Mouse (Mus musculus): Measurements from ENCODE around the gene Nptxr.

The Nptxr gene

GRCm38 (mm10) chr15:79753420-79753752 lies 51.2 kb downstream of the Nptxr start:
- no peak for DNase-seq (ENCODE audit: low read depth, low spot score)

- peak; percentile 76 for DNase-seq (ENCODE audit: low read depth, low spot score)
These were observed 51.7 kb downstream of the Nptxr start for GRCm38 (mm10) chr15:79752742-79753419.

DNA sequence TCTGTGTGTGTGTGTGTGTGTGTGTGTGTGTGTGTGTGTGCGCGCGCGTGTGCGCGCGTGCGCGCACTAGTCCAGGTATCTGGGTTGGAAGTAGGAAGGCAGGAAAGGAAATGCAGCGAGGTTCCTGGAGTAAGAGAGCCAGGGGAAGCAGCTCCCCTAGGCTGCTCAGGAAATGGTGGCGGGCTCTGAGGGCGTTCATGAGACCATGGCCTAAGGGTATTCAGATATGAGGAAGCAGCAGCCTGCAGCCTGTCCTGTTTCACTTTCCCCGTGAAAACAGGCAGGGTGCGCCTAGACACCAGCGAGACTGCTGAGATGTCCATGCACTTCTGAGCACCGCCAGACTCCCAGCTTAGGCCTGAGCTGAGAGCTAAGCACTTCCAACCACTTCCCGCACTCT lies 52.8 kb downstream of the Nptxr start:
- peak; percentile 53 for DNase-seq (ENCODE audit: low read depth, low spot score)

DNA sequence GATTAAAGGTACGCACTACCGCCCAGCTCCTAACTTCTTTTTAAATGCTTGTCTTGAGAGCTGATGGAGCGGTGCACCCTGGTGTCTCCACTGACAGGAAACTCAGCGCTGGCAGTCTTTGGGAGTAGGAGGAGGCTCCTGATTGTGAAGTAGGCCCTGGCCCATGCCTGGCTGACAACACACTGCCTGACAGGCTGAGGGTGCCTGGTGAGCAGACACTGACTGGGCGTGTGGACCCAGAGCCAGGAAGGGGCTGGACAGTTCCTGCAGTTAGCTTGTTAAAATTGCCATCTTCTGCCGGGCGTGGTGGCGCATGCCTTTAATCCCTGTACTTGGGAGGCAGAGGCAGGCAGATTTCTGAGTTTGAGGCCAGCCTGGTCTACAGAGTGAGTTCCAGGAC lies 54.3 kb downstream of the Nptxr start:
- no peak for DNase-seq (ENCODE audit: low read depth, low spot score)

DNA sequence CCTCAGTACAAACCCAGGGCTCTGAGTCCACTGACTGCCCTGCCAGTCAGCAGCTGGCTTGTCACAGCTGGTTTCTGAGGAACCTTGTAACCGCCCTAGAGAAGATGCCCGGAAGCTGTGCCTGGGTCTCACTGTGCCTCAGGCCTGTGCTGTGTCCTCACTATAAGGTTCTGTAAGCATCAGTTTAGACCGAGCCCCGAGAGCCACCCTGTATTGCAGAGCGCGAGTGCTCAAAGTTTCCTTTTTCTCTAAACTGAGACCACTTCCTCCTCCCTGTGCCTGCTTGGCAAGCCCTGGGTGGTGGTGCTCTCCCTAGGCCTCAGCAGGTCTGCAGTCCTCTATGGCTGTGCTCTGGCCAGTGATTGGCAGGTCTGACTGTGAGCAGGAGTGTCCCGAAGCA lies 55.4 kb downstream of the Nptxr start:
- DNase-seq (ENCODE audit: low read depth, low spot score): no peak

DNA sequence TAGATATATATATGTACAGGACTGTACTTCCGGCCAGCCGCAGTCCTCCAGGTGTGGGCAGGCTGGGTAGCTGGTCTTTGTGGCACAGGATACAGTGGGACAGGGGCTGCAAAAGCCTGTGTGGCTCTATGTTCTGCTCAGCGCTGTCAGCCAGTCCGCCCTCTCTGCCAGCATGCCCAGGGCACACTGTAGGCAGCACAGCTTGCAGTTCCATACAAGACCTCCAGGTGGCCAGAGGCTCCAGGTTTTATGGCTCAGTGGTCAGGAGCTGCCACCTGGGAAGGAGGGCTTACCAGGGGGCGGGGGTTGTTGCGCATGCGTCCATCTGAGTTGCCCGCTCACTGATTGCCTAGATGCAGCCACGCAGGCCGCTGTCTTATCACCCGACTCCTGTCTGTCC lies 56.6 kb downstream of the Nptxr start:
- peak; percentile 97 for DNase-seq (ENCODE audit: low read depth, low spot score)

DNA sequence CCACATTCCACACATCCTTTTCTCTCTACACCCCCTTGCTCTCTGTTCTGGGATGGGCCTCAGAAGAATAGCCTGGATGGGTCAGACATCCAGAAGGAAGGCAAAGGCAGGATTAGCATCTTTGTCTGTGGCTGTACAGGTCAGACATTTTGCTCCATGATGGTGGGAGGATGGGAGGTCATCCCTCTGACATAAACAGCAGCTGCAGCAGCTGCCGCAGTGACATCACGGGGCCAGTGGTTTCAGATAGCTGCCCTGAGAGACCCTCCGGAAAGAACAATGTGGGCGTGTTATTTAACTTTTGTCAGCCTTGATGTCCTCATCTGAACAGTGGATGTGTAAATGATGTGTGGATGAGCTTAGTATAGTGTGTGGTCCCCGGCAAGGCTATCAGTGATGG lies 58.7 kb downstream of the Nptxr start:
- DNase-seq (ENCODE audit: low read depth, low spot score): peak; percentile 45

- peak; percentile 79 for DNase-seq (ENCODE audit: low read depth, low spot score)
These were observed 59.3 kb downstream of the Nptxr start for GRCm38 (mm10) chr15:79745312-79745711.

GRCm38 (mm10) chr15:79744742-79745141 lies 59.8 kb downstream of the Nptxr start:
- peak; percentile 67 for DNase-seq (ENCODE audit: low read depth, low spot score)

DNA sequence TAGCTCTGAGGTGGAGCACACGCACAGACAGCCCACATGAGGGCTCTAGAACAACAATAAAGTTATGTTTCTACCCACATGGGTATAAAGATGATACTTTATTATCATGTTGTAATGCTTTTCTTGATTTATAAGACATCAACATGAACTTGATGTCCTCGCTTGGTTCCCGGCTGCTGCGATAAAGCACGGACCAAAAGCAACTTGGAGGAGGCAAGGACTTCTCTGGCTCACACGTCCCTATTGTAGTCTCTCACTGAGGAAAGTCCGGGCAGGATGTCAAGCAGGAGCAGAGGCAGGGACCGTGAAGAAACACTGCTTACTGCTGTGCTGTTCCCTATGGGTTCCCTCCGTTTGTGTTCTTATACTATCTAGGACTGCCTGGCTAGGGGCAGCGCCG lies 60.6 kb downstream of the Nptxr start:
- peak; percentile 25 for DNase-seq (ENCODE audit: low read depth, low spot score)

DNA sequence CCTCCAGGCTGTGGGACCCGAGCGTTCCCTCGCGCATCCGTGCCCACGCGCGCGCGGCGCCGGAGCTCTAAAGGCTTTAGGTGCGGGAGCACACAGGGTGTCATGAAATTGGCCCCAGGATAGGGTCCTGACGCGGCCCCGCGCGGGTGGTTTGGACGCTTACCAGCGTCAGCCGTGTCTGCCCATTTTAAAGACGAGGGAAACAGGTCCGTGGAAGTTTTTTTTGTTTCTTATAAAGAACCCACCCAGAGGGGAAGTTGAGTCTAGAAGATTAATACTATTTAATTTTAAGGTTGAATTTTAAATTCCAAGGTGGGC lies 61.9 kb downstream of the Nptxr start:
- DNase-seq (ENCODE audit: low read depth, low spot score): no peak

GRCm38 (mm10) chr15:79741921-79742705 lies 62.5 kb downstream of the Nptxr start, which contains the start of gene Sun2:
Sun2 (minus strand) TSS chr15:79742536.
- DNase-seq (ENCODE audit: low read depth, low spot score): peak; percentile 85

GRCm38 (mm10) chr15:79741173-79741858 lies 63.2 kb downstream of the Nptxr start:
- DNase-seq (ENCODE audit: low read depth, low spot score): no peak

GRCm38 (mm10) chr15:79740739-79741138 lies 63.8 kb downstream of the Nptxr start:
- DNase-seq (ENCODE audit: low read depth, low spot score): no peak
